Mouse (Mus musculus): ENCODE measurements around the gene Csnk2a2.

GRCm38 (mm10) chr8:95499266-95500064, 9.6 kb upstream of the Csnk2a2 start:
- no peak for TF ChIP-seq CTCF (conservative IDR thresholded peaks at IDR 0.05; ENCODE audit: insufficient read depth, insufficient read length, low read depth, low read length)
- no peak for TF ChIP-seq POLR2A (IDR thresholded peaks at IDR 0.05; ENCODE audit: low read depth, low read length)
